Mouse (Mus musculus) testis, postnatal 10 days (tissue): ENCODE measurements around the gene Brsk2.

Experiments used
- DNase-seq: peaks from one replicate; pipeline ENCODE4 v3.0.0; 2021; ENCODE audit warnings: low spot score

Brsk2 gene

GRCm38 (mm10) chr7:141956174-141956566 lies 6.6 kb downstream of the Brsk2 start:
- DNase-seq = no peak

GRCm38 (mm10) chr7:141957524-141958051 lies 8.0 kb downstream of the Brsk2 start:
- no peak for DNase-seq

GRCm38 (mm10) chr7:141958211-141958610 lies 8.7 kb downstream of the Brsk2 start:
- DNase-seq = no peak

DNA sequence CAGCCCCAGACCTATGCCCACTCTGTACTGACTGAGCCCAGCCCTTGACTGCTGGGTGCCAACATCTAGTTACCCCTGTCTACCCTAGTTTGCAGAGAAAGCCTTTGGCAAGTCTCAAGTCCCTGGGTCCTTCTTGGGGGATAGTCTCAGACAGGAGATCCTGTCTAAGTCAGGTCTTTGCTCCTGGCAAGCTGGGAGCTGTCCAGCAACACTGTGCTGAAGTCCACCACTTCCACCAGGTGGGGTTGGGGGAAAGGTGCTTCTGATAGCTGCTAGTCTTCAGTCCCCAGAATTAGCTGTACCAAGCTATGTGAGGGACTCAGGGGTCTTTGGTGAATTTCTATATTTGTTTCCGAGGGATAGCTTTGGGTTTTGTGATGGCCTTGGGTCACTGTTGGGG lies 9.6 kb downstream of the Brsk2 start:
- DNase-seq = no peak

DNA sequence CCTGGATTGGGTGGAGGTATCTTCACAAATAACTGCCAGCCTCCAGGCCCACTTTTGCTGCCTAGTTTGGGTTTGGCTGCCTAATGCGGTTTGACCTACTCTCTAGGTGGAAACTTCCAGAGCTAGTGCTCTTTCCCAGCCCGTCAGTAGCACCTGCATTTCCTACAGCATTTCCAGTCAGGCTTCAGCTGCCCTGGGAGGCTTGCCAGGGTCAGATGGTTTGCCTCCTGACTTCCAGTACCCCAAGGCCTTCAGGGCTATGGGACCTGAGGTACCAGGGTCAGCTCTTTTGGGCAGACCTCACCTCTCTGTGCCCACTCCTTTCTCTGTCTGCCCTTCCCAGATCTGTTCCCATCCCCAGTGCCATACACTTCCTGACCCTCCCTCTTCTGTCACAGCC lies 11.4 kb downstream of the Brsk2 start:
- no peak for DNase-seq

GRCm38 (mm10) chr7:141961491-141961890 lies 11.9 kb downstream of the Brsk2 start:
- no peak for DNase-seq

- DNase-seq = no peak
Measured at GRCm38 (mm10) chr7:141962521-141962920, 13.0 kb downstream of the Brsk2 start.

GRCm38 (mm10) chr7:141966281-141966680 lies 16.7 kb downstream of the Brsk2 start:
- no peak for DNase-seq

GRCm38 (mm10) chr7:141972831-141973619 lies 23.5 kb downstream of the Brsk2 start:
- peak; percentile 69 for DNase-seq

GRCm38 (mm10) chr7:141978003-141978402 lies 28.5 kb downstream of the Brsk2 start:
- no peak for DNase-seq

- DNase-seq = no peak
Measured at GRCm38 (mm10) chr7:141979247-141979646, 29.7 kb downstream of the Brsk2 start.

GRCm38 (mm10) chr7:141981237-141981636 lies 31.7 kb downstream of the Brsk2 start:
- no peak for DNase-seq

DNA sequence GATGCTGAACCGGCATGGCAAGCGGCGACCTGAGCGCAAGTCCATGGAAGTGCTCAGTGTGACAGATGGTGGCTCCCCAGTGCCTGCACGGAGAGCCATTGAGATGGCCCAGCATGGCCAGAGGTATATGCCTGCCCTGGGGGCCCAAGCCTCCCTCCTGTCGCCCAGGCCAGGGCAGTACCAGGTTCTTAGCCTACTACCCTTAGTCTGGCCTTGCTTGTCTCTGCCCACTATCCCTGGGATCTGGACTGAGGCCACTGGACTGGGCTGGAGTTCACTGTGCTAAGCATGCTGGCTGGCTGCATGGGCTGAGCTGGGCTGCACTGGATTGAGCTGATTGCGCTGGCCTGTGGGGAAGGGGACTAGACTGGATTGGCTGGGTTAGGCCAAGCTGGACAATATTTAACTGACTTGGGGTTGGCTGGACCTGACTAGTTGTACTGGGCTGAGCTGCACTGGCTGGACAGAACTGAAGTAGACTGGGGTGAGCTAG lies 38.8 kb downstream of the Brsk2 start:
- DNase-seq = no peak

GRCm38 (mm10) chr7:141991183-141991582 lies 41.6 kb downstream of the Brsk2 start:
- DNase-seq = no peak

DNA sequence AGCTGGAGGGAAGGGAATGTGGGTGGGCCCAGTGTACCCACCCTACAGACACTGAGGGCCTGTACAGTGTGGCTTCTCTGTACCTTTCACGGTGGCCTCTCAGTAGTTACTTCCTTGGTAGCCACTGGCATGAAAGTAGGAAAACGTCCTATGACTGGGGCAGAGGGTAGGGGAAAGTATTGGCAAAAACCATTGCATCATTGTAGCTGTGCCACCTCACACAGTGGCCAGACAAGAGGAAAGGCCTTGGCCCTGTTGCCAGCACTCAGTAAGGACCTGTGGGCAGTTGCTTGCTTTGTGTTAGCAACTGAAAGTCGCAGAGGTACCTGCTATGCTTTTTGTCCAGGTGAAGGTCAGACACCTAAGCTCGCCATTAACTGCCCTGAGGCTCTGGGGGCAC lies 44.6 kb downstream of the Brsk2 start:
- DNase-seq = no peak

DNA sequence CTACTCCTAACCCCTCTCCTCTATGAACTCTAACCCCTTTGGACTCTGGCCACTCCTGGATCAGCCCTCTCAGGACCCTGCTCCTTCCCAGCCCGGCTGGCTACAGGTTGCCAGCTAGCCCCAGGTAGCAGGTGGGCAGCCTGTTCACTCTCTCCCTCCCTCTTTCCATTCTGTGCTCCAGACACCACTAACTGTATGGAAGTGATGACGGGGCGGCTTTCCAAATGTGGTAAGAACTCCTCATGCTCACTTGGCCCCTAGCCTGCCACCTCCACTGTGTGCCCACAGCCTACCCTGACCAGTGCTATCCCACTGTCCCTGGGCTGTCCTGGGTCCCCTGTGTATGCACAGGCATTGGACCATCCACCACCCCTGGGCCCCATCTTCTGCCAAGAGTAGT lies 51.1 kb downstream of the Brsk2 start:
- DNase-seq = no peak

DNA sequence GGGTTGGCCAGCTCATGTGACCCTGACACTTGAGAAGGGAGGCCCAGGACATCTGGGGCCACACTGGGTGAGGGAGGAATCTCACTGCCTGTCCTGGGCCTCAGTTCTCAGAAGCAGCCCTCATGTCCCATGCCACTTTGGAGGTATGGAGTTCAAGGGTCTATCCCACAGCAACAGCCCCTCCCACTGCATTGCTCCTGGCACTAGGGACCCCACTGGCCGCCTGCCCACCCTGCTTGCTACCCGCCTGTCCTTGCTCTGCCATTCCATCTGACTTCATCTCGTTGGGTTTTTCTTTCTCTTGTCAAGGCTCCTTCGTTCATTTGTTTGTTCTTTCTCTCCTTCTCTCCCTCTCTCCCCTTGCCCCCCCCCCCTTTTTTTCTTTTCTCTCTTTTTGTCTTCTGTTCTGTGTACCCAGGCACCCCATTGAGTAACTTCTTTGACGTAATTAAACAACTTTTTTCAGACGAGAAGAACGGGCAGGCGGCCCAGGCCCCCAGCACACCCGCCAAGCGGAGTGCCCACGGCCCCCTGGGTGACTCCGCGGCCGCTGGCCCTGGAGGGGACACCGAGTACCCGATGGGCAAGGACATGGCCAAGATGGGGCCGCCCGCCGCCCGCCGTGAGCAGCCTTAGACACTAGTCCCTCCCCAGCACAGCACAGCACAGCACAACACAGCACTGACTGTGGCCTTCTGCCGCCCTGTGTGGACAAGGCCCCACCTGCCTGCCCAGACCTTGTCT lies 52.2 kb downstream of the Brsk2 start:
- no peak for DNase-seq

GRCm38 (mm10) chr7:142016562-142016961 lies 67.0 kb downstream of the Brsk2 start:
- peak; percentile 72 for DNase-seq

DNA sequence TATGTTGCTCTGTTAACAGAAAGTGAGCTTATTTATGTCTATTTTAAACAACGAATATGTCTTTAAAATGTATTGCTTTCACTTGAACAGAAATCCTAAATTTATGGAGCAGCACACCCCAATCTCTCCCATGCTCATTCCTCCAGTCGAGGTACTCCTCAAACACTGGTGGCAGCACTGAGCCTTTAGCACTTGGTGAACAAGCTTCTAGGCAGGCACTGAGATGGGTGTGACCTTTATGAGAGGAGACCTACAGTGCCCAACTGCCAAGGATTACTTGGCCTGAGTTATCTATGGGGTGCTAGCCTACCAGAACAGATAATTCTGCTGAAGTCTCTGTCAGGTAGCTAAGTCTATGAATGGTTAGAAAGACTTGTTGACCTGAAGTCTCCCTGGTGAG lies 70.1 kb downstream of the Brsk2 start:
- DNase-seq = no peak

GRCm38 (mm10) chr7:142020827-142021226 lies 71.3 kb downstream of the Brsk2 start:
- DNase-seq = no peak

- DNase-seq = no peak
Measured at GRCm38 (mm10) chr7:142025196-142025595, 75.6 kb downstream of the Brsk2 start.

- DNase-seq = no peak
Measured at GRCm38 (mm10) chr7:142025926-142026325, 76.4 kb downstream of the Brsk2 start.

DNA sequence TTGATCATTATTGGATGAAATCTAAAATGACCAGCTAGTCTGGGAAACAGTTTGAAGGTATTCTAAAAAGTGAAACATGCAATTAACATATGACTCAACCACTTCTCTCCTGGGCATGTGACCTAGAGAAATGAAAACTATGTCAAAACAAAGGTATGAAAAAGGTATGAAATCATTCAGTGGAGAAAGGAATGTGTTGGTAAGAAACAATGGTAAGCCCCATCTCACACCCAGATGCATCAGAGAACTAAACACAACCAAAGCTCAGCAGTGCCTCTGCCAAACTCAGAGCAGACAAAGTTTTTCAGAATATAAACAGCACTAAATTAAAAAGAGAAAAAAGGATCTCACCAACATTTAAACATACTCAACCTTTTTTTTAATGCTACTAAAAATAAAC lies 80.5 kb downstream of the Brsk2 start:
- no peak for DNase-seq
